Mouse (Mus musculus) heart, postnatal 0 days (tissue): ENCODE data around the gene Golt1a. TPM values are rescaled to one million over a fixed set of nuclear protein-coding genes. Genes with fewer than 3 reads are reported as not detected.

ENCODE experiments used
- ATAC-seq: fragments of 200-750 bp; cut with Nextera tagmentation; 2 replicates; pipeline ENCODE4 v1.8.0; 2017; ENCODE audit warnings: low read depth, moderate number of reproducible peaks, moderate library complexity; ENCODE audit not compliant: insufficient read depth
- DNase-seq: peaks from one replicate; pipeline ENCODE4 v3.0.0-alpha.2; 2016; ENCODE audit warnings: low spot score
- H3K27ac ChIP-seq: fragments of 300-500 bp; sonication (generic); 2 replicates; pipeline ENCODE4 v1.5.1; 2014; ENCODE audit warnings: low read depth, mild to moderate bottlenecking
- H3K27me3 ChIP-seq: fragments of 300-500 bp; sonication (generic); 2 replicates; pipeline ENCODE4 v1.6.1; 2014; ENCODE audit warnings: low read length, mixed read lengths; ENCODE audit not compliant: control insufficient read depth, insufficient read depth
- H3K36me3 ChIP-seq: fragments of 300-500 bp; sonication (generic); replicated peaks from 2 replicates; pipeline ENCODE4 v1.6.1; 2014; ENCODE audit warnings: low read length, mixed read lengths; ENCODE audit not compliant: control insufficient read depth, insufficient read depth
- H3K4me1 ChIP-seq: fragments of 300-500 bp; sonication (generic); 2 replicates; pipeline ENCODE4 v1.6.1; 2014; ENCODE audit warnings: antibody characterized with exemption; ENCODE audit not compliant: control insufficient read depth, insufficient read depth
- H3K4me2 ChIP-seq: fragments of 300-500 bp; sonication (generic); 2 replicates; pipeline ENCODE4 v1.6.1; 2014; ENCODE audit warnings: low read depth, mild to moderate bottlenecking, low read length, moderate library complexity
- H3K4me3 ChIP-seq: fragments of 300-500 bp; sonication (generic); 2 replicates; pipeline ENCODE4 v1.5.1; 2014; ENCODE audit warnings: low read depth, low read length
- H3K9ac ChIP-seq: fragments of 300-500 bp; sonication (generic); replicated peaks from 2 replicates; pipeline ENCODE4 v1.6.1; 2014; ENCODE audit warnings: low read depth, low read length, mixed read lengths
- H3K9me3 ChIP-seq: fragments of 300-500 bp; sonication (generic); replicated peaks from 2 replicates; pipeline ENCODE4 v1.6.1; 2016; ENCODE audit warnings: low read length; ENCODE audit not compliant: control insufficient read depth
- CTCF ChIP-seq: IDR thresholded peaks from 2 replicates; pipeline ENCODE4 v1.5.1; 2016; ENCODE audit warnings: antibody characterized with exemption, control low read depth, low read depth
- EP300 ChIP-seq: IDR thresholded peaks from 2 replicates; pipeline ENCODE4 v1.6.1; 2016; ENCODE audit warnings: antibody characterized with exemption, low read depth
- WGBS: fragments of 180-500 bp; shearing (Covaris S2); extraction: QIAGEN DNeasy Blood & Tissue Kit; methylation state at CpG from one replicate; pipeline ENCODE4 v1.1.7; 2014; 5-methylcytosine and 5-hydroxymethylcytosine counted together
- polyA plus RNA-seq: library from polyadenylated mRNA; unstranded; fragments of >200 nt; fragmentation: Nextera tagmentation; extraction: Ambion mirVana; gene quantifications from 2 replicates; pipeline ENCODE4 v1.2.1, GENCODE M21; 2015
- total RNA-seq: library from RNA; depleted of rRNA; stranded (reverse); fragments of >200 nt; gene quantifications from 2 replicates; pipeline ENCODE4 v1.2.3, GENCODE M21; 2014; ENCODE audit warnings: low replicate concordance

The Golt1a gene
- total and polyA plus RNA-seq, 2 experiments from 2014 or later = not detected

- no peak overlapping the region for H3K4me3 ChIP-seq
- no peak overlapping the region for H3K4me2 ChIP-seq
- TF ChIP-seq CTCF = peak; percentile 91
- no peak for TF ChIP-seq EP300
- H3K9me3 ChIP-seq = no peaks in the 10 kb centered on the region
- WGBS = 10% methylated on average over 4 of the region's 4 CpGs
- H3K27ac ChIP-seq = no peak overlapping the region
- DNase-seq = peak; percentile 71
- no peaks in the 10 kb centered on the region for H3K36me3 ChIP-seq
- peak; percentile 16; the same call in 1 of the 2 replicates for ATAC-seq
- no peak overlapping the region for H3K9ac ChIP-seq
- peaks cover 5% of the 10 kb centered on the region; the same call in 1 of the 2 replicates for H3K4me1 ChIP-seq
- no peaks in the 10 kb centered on the region for H3K27me3 ChIP-seq
Measured at GRCm38 (mm10) chr1:133306842-133307241, 2.8 kb upstream of the Golt1a start.

DNA sequence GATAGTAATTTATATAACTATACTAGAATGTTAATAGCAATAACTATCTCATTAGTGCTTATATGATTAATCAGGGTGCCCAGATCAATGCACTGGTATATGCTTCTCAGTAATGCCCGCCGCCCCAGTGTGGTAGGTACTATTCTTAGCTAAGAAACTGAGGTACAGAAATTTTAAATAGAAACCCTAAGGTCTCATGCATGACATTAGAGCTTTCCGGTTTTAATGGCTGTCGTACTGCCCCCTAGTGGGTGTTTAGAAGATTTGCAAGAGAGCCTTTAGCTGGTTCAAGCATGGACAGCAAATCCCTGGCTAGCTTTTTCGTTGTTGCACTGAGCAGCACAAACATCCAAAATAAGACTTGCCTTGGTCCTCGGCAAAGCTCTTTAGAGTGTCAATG, 2.3 kb upstream of the Golt1a start:
- no peak overlapping the region for H3K4me3 ChIP-seq
- H3K27ac ChIP-seq = no peak overlapping the region
- H3K27me3 ChIP-seq = no peaks in the 10 kb centered on the region
- 7% methylated on average over 6 of the region's 6 CpGs for WGBS
- TF ChIP-seq CTCF (peak; percentile 85), EP300 (no peak)
- no peak overlapping the region for H3K4me2 ChIP-seq
- peaks cover under 1% of the 10 kb centered on the region; the same call in 1 of the 2 replicates for H3K4me1 ChIP-seq
- H3K9me3 ChIP-seq = no peaks in the 10 kb centered on the region
- ATAC-seq (peak; percentile 33; the same call in 1 of the 2 replicates), DNase-seq (peak; percentile 84)
- no peak overlapping the region for H3K9ac ChIP-seq
- H3K36me3 ChIP-seq = no peaks in the 10 kb centered on the region

DNA sequence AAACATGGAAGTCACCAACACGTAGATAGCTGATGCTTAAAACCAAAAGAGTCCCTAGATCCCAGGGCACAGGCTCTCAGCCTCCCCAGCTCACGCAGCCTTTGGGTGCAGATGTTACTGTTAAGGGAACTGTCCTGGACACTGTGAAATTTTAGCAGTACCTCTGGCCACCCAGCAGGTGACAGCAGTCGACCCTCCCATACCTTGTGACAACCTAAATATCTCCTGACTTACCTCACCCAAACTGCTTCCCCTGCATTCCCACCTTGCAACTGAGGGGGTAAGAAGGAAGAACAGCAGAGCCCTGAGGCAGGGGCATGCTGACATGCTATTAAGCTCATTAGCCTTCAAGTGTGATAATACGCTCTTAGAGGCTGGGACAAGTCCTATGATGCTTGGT, 1.6 kb downstream of the Golt1a start:
- Histone ChIP-seq H3K36me3 (no peaks in the 10 kb centered on the region), H3K4me3 (no peak overlapping the region), H3K9ac (no peak overlapping the region), H3K4me1 (no peaks in the 10 kb centered on the region), H3K9me3 (no peaks in the 10 kb centered on the region), H3K4me2 (no peak overlapping the region), H3K27ac (no peak overlapping the region), H3K27me3 (no peaks in the 10 kb centered on the region)
- peak; percentile 43 for TF ChIP-seq CTCF
- TF ChIP-seq EP300 = no peak
- DNase-seq (no peak), ATAC-seq (no peak)
- WGBS = 57% methylated on average over 4 of the region's 4 CpGs

GRCm38 (mm10) chr1:133311946-133312345, 2.3 kb downstream of the Golt1a start:
- H3K4me3 ChIP-seq = no peak overlapping the region
- TF ChIP-seq EP300 = no peak
- no peak for TF ChIP-seq CTCF
- no peak overlapping the region for H3K9ac ChIP-seq
- DNase-seq = no peak
- H3K27ac ChIP-seq = no peak overlapping the region
- H3K4me2 ChIP-seq = no peak overlapping the region
- H3K9me3 ChIP-seq = no peaks in the 10 kb centered on the region
- H3K27me3 ChIP-seq = no peaks in the 10 kb centered on the region
- H3K36me3 ChIP-seq = no peaks in the 10 kb centered on the region
- no peaks in the 10 kb centered on the region for H3K4me1 ChIP-seq
- WGBS = 17% methylated on average over 10 of the region's 10 CpGs
- no peak; the same call in 1 of the 2 replicates for ATAC-seq

- WGBS = 19% methylated on average over 8 of the region's 8 CpGs
- H3K27me3 ChIP-seq = no peaks in the 10 kb centered on the region
- TF ChIP-seq CTCF = peak; percentile 73
- TF ChIP-seq EP300 = no peak
Measured at GRCm38 (mm10) chr1:133314364-133314763, 4.8 kb downstream of the Golt1a start.

DNA sequence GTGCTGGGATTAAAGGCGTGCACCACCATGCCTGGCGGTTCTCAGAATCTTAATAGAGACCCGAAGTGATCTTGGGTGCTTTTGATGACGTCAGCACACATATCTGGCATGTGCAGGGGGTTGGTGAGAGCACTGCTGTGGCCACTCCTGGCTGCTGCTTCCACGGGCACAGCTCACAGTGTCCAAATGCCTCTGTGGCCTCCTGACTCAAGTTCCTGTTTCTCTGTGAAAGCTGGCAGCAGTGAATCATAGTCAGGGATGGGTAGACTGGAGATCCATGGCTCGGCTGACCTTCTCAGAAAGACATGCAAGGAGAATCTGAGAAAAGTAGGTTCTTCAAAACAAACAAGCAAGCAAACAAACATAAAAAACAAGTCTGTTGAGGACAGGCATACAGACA, 6.2 kb downstream of the Golt1a start:
- Histone ChIP-seq H3K9me3 (no peaks in the 10 kb centered on the region), H3K9ac (no peak overlapping the region), H3K36me3 (no peaks in the 10 kb centered on the region), H3K4me2 (no peak overlapping the region), H3K27ac (no peak overlapping the region), H3K4me1 (no peaks in the 10 kb centered on the region), H3K27me3 (no peaks in the 10 kb centered on the region), H3K4me3 (no peak overlapping the region)
- TF ChIP-seq EP300 (no peak), CTCF (no peak)
- WGBS = 61% methylated on average over 6 of the region's 6 CpGs
- DNase-seq (no peak), ATAC-seq (no peak)

More at GRCm38 (mm10) chr1:133314364-133314763, 4.8 kb downstream of the Golt1a start:
- no peak overlapping the region for H3K27ac ChIP-seq
- no peaks in the 10 kb centered on the region for H3K4me1 ChIP-seq
- H3K4me3 ChIP-seq = no peak overlapping the region
- ATAC-seq = no peak
- no peak overlapping the region for H3K4me2 ChIP-seq
- no peak overlapping the region for H3K9ac ChIP-seq
- peak; percentile 25 for DNase-seq
- no peaks in the 10 kb centered on the region for H3K9me3 ChIP-seq
- H3K36me3 ChIP-seq = no peaks in the 10 kb centered on the region
